Mouse (Mus musculus) midbrain, embryonic 15.5 days (tissue): Measurements from ENCODE around the gene Ppp4r4. TPM values are rescaled to one million over a fixed set of nuclear protein-coding genes. Genes with fewer than 3 reads are reported as not detected.
"Not testable (repeated sequence)": the region's sequence is repeated elsewhere in the genome, so short reads cannot be mapped to it uniquely, and the experiment has no call there.

Experiments
- ATAC-seq: fragments of 200-750 bp; cut with Nextera tagmentation; replicated peaks from 2 replicates; pipeline ENCODE4 v1.8.0; 2017; ENCODE audit warnings: moderate TSS enrichment
- H3K27ac ChIP-seq: fragments of 300-500 bp; sonication (generic); 2 replicates; pipeline ENCODE4 v1.5.1; 2015; ENCODE audit warnings: mild to moderate bottlenecking, inconsistent platforms
- H3K27me3 ChIP-seq: fragments of 300-500 bp; sonication (generic); replicated peaks from 2 replicates; pipeline ENCODE4 v1.6.1; 2015; ENCODE audit warnings: inconsistent platforms
- H3K36me3 ChIP-seq: fragments of 300-500 bp; sonication (generic); replicated peaks from 2 replicates; pipeline ENCODE4 v1.6.1; 2015; ENCODE audit warnings: inconsistent platforms
- H3K4me1 ChIP-seq: fragments of 300-500 bp; sonication (generic); 2 replicates; pipeline ENCODE4 v1.6.1; 2015; ENCODE audit warnings: inconsistent platforms
- H3K4me2 ChIP-seq: fragments of 300-500 bp; sonication (generic); 2 replicates; pipeline ENCODE4 v1.6.1; 2015; ENCODE audit warnings: inconsistent platforms, mild to moderate bottlenecking, moderate library complexity
- H3K4me3 ChIP-seq: fragments of 300-500 bp; sonication (generic); 2 replicates; pipeline ENCODE4 v1.5.1; 2015; ENCODE audit warnings: mild to moderate bottlenecking, inconsistent platforms
- H3K9ac ChIP-seq: fragments of 300-500 bp; sonication (generic); 2 replicates; pipeline ENCODE4 v1.6.1; 2015; ENCODE audit warnings: mild to moderate bottlenecking, inconsistent platforms
- H3K9me3 ChIP-seq: fragments of 300-500 bp; sonication (generic); 2 replicates; pipeline ENCODE4 v1.6.1; 2016; ENCODE audit warnings: inconsistent platforms
- WGBS: fragments of 180-500 bp; shearing (Covaris S2); methylation state at CpG from one replicate; pipeline ENCODE4 v1.1.7; 2015; ENCODE audit warnings: mixed read lengths; 5-methylcytosine and 5-hydroxymethylcytosine counted together
- polyA plus RNA-seq: library from polyadenylated mRNA; unstranded; fragments of >200 nt; fragmentation: Nextera tagmentation; extraction: Ambion mirVana; gene quantifications from 2 replicates; pipeline ENCODE4 v1.2.1, GENCODE M21; 2015

Gene Ppp4r4
- polyA plus RNA-seq, 1 experiment from 2014 or later: 2.7 TPM

- Histone ChIP-seq H3K27ac (no peak overlapping the region), H3K9me3 (no peaks in the 10 kb centered on the region), H3K9ac (no peak overlapping the region), H3K4me1 (no peaks in the 10 kb centered on the region), H3K36me3 (no peaks in the 10 kb centered on the region), H3K4me2 (no peak overlapping the region), H3K27me3 (no peaks in the 10 kb centered on the region), H3K4me3 (no peak overlapping the region)
- 82% methylated on average over 7 of the region's 7 CpGs for WGBS
- no peak for ATAC-seq
These were observed 123.3 kb downstream of the Ppp4r4 start for GRCm38 (mm10) chr12:103655123-103656044.

- no peak for ATAC-seq
- Histone ChIP-seq H3K27ac (no peak within 1 kb of the TSS), H3K27me3 (no peaks in the 10 kb centered on the region), H3K4me2 (no peak within 1 kb of the TSS), H3K9ac (no peak within 1 kb of the TSS), H3K4me3 (no peak within 1 kb of the TSS), H3K4me1 (no peaks in the 10 kb centered on the region), H3K36me3 (no peaks in the 10 kb centered on the region), H3K9me3 (no peaks in the 10 kb centered on the region)
- 87% methylated on average over 9 of the region's 9 CpGs for WGBS
These were observed 125.0 kb downstream of the Ppp4r4 start, which contains the start of gene Serpina6 for GRCm38 (mm10) chr12:103656848-103657626. Gene Serpina6, minus strand, starts transcription at chr12:103657212.

- no peaks in the 10 kb centered on the region for H3K4me1 ChIP-seq
- H3K9ac ChIP-seq: no peak overlapping the region
- H3K9me3 ChIP-seq: no peaks in the 10 kb centered on the region
- H3K27me3 ChIP-seq: no peaks in the 10 kb centered on the region
- H3K4me2 ChIP-seq: no peak overlapping the region
- no peak for ATAC-seq
- H3K27ac ChIP-seq: no peak overlapping the region
- H3K36me3 ChIP-seq: no peaks in the 10 kb centered on the region
- no peak overlapping the region for H3K4me3 ChIP-seq
- WGBS: 80% methylated on average over 10 of the region's 10 CpGs
These were observed 125.9 kb downstream of the Ppp4r4 start for GRCm38 (mm10) chr12:103657991-103658390.

- no peaks in the 10 kb centered on the region for H3K27me3 ChIP-seq
- H3K27ac ChIP-seq: no peak overlapping the region
- no peak overlapping the region for H3K4me3 ChIP-seq
- no peaks in the 10 kb centered on the region for H3K36me3 ChIP-seq
- no peak for ATAC-seq
- no peak overlapping the region for H3K4me2 ChIP-seq
- H3K9ac ChIP-seq: no peak overlapping the region
- WGBS: 91% methylated on average over 2 of the region's 2 CpGs
- H3K4me1 ChIP-seq: no peaks in the 10 kb centered on the region
- H3K9me3 ChIP-seq: no peaks in the 10 kb centered on the region
These were observed 127.1 kb downstream of the Ppp4r4 start for GRCm38 (mm10) chr12:103659171-103659570.

- Histone ChIP-seq H3K4me1 (no peaks in the 10 kb centered on the region), H3K36me3 (no peaks in the 10 kb centered on the region), H3K9ac (no peak overlapping the region), H3K4me2 (no peak overlapping the region), H3K4me3 (no peak overlapping the region), H3K9me3 (no peaks in the 10 kb centered on the region), H3K27me3 (no peaks in the 10 kb centered on the region), H3K27ac (no peak overlapping the region)
- 85% methylated on average over 5 of the region's 5 CpGs for WGBS
- ATAC-seq: no peak
These were observed 128.0 kb downstream of the Ppp4r4 start for GRCm38 (mm10) chr12:103660076-103660475.

GRCm38 (mm10) chr12:103662053-103662452 lies 130.0 kb downstream of the Ppp4r4 start:
- H3K9ac ChIP-seq, H3K27me3 ChIP-seq, H3K36me3 ChIP-seq, H3K27ac ChIP-seq, H3K4me1 ChIP-seq, ATAC-seq, H3K4me2 ChIP-seq, H3K4me3 ChIP-seq, H3K9me3 ChIP-seq: not testable (repeated sequence)

Other genes with a start within 250 kb of the Ppp4r4 start
- gene Fam181a, start 221.3 kb upstream of the Ppp4r4 start, polyA plus RNA-seq: 7.7 and 11.2 TPM in 2 replicates
- gene Asb2, start 176.3 kb upstream of the Ppp4r4 start, polyA plus RNA-seq: 0.81 and 1.1 TPM in 2 replicates
- gene Otub2, start 143.6 kb upstream of the Ppp4r4 start, polyA plus RNA-seq: 23.9 and 28.4 TPM in 2 replicates
- 1.8 and 2.0 TPM in 2 replicates for gene 9330161L09Rik, start 124.5 kb upstream of the Ppp4r4 start, polyA plus RNA-seq
- 138 and 139 TPM in 2 replicates for gene Ddx24, start 106.5 kb upstream of the Ppp4r4 start, polyA plus RNA-seq
- 15.1 and 15.4 TPM in 2 replicates for gene Ifi27, start 98.1 kb upstream of the Ppp4r4 start, polyA plus RNA-seq
- 6.2 and 10.0 TPM in 2 replicates for gene Ifi27l2a, start 88.6 kb upstream of the Ppp4r4 start, polyA plus RNA-seq
- not detected in 2 replicates for gene Ifi27l2b, start 75.1 kb upstream of the Ppp4r4 start, polyA plus RNA-seq
- 0.04 and 0.09 TPM in 2 replicates for gene Serpina10, start 99.2 kb downstream of the Ppp4r4 start, polyA plus RNA-seq
- 1.2 TPM in 1 of 2 replicates, not detected in the other for gene Serpina6, start 124.9 kb downstream of the Ppp4r4 start, polyA plus RNA-seq
- gene Serpina16, start 143.9 kb downstream of the Ppp4r4 start, polyA plus RNA-seq: not detected in 2 replicates
- not detected in 2 replicates for gene Serpina1f, start 163.2 kb downstream of the Ppp4r4 start, polyA plus RNA-seq
- 0.22 TPM in 1 of 2 replicates, not detected in the other for gene Serpina1d, start 241.3 kb downstream of the Ppp4r4 start, polyA plus RNA-seq